In genomic region chr9:13748404-13748797, GRCm38 (mm10) we compare ENCODE assay signal across 8 mouse cellular contexts. TPM values are rescaled to one million over a fixed set of nuclear protein-coding genes. Genes with fewer than 3 reads are reported as not detected.
DNase-seq lines count a peak whose midpoint lies in the region; ATAC-seq and TF ChIP-seq lines count a peak whose summit lies in the region.

Gene Mtmr2 (plus strand): TSS chr9:13748410.

- H3K4me3 ChIP-seq in lung, postnatal 0 days (ENCODE audit: low read depth, low read length), result peak within 1 kb of the TSS; percentile 84
- H3K4me3 ChIP-seq in midbrain, embryonic 14.5 days (replicated peaks; ENCODE audit: low read depth, low read length), result peak within 1 kb of the TSS; percentile 98

- no peaks in the 10 kb centered on the region for H3K27me3 ChIP-seq in lung, postnatal 0 days (replicated peaks; ENCODE audit: insufficient read depth, low read length)
- no peaks in the 10 kb centered on the region for H3K27me3 ChIP-seq in midbrain, embryonic 14.5 days (ENCODE audit: control insufficient read depth, insufficient read depth, low read length)

- H3K36me3 ChIP-seq in lung, postnatal 0 days (ENCODE audit: insufficient read depth, low read length), result no peaks in the 10 kb centered on the region
- no peaks in the 10 kb centered on the region for H3K36me3 ChIP-seq in midbrain, embryonic 14.5 days (ENCODE audit: control insufficient read depth, insufficient read depth, low read length)

- peaks cover 3% of the 10 kb centered on the region; the same call in 1 of the 2 replicates for H3K4me1 ChIP-seq in lung, postnatal 0 days (ENCODE audit: insufficient read depth, low read depth, low read length)
- peaks cover 8% of the 10 kb centered on the region; the same call in 1 of the 2 replicates for H3K4me1 ChIP-seq in midbrain, embryonic 14.5 days (ENCODE audit: control insufficient read depth, insufficient read depth, low read length)

- no peak for TF ChIP-seq CTCF in lung, postnatal 0 days (IDR thresholded peaks at IDR 0.05)

- 39% methylated on average over 2 of the region's 2 CpGs for WGBS in lung, postnatal 0 days
- WGBS in midbrain, embryonic 14.5 days, result 41% methylated on average over 2 of the region's 2 CpGs

- no peaks in the 10 kb centered on the region for H3K9me3 ChIP-seq in lung, postnatal 0 days (ENCODE audit: low read length)
- H3K9me3 ChIP-seq in midbrain, embryonic 14.5 days (ENCODE audit: control insufficient read depth, low read length), result 0 out of 2 replicates have a peak, but pooled peaks cover under 1% of the 10 kb centered on the region

- ATAC-seq in lung, postnatal 0 days, result no peak
- ATAC-seq in midbrain, embryonic 14.5 days (ENCODE audit: low FRiP score, low TSS enrichment), result no peak

- DNase-seq in lung, postnatal 0 days (ENCODE audit: low spot score), result no peak
- no peak for DNase-seq in lung, postnatal 25 days (ENCODE audit: low spot score)
- peak; percentile 54 for DNase-seq in c-Kit-positive CD71-positive TER-119-positive erythroid progenitor cells, embryonic 14.5 days (ENCODE audit: low spot score)
- DNase-seq in gonadal fat pad, adult 2 months (ENCODE audit: low read depth), result no peak
- DNase-seq in layer of hippocampus, postnatal 14 days (ENCODE audit: low spot score in 2 of 2), result no peak
- DNase-seq in midbrain, embryonic 14.5 days, result no peak
- DNase-seq in frontal cortex, postnatal 14 days (ENCODE audit: low spot score in 2 of 2), result no peak
- DNase-seq in kidney, adult 8-10 months, result no peak

- TF ChIP-seq EP300 in lung, postnatal 0 days (IDR thresholded peaks at IDR 0.05), result no peak

- H3K9ac ChIP-seq in lung, postnatal 0 days (replicated peaks; ENCODE audit: low read depth), result peak within 1 kb of the TSS; percentile 94
- H3K9ac ChIP-seq in midbrain, embryonic 14.5 days (replicated peaks; ENCODE audit: low read length), result peak within 1 kb of the TSS; percentile 97

- peak within 1 kb of the TSS; percentile 96 for H3K27ac ChIP-seq in lung, postnatal 0 days (ENCODE audit: low read length)
- H3K27ac ChIP-seq in midbrain, embryonic 14.5 days (replicated peaks; ENCODE audit: low read depth, low read length), result peak within 1 kb of the TSS; percentile 89

- peak within 1 kb of the TSS; percentile 81 for H3K4me2 ChIP-seq in lung, postnatal 0 days (replicated peaks; ENCODE audit: low read depth, low read length)
- H3K4me2 ChIP-seq in midbrain, embryonic 14.5 days (ENCODE audit: low read length), result peak within 1 kb of the TSS; percentile 79

RNA-seq across cellular contexts. Expression of gene Mtmr2, which starts in this region (rescaled TPM):
- polyA plus RNA-seq in lung, postnatal 0 days (2015; fragmentation: Nextera tagmentation; extraction: Ambion mirVana), result 58.1 and 62.6 TPM in 2 replicates
- 17.4 and 20.5 TPM in 2 replicates for polyA plus RNA-seq in gonadal fat pad, adult 2 months (2012; rRNA removed)
- total RNA-seq in layer of hippocampus, postnatal 14 days (2021), result 10 to 100 TPM; 51.1 to 55.5 TPM
- 49.5 and 60.6 TPM in 2 replicates for polyA plus RNA-seq in midbrain, embryonic 14.5 days (2014; fragmentation: Nextera tagmentation; extraction: Ambion mirVana)
